Mouse (Mus musculus): ENCODE measurements around the gene Npdc1.

- no peak for TF ChIP-seq CTCF (IDR thresholded peaks at IDR 0.05; ENCODE audit: borderline replicate concordance, control insufficient read depth, extremely low read depth, insufficient read depth, low read length, poor library complexity)
- TF ChIP-seq POLR2A (IDR thresholded peaks at IDR 0.05; ENCODE audit: control insufficient read depth, extremely low read depth, insufficient read depth, low read length, poor library complexity), result no peak
Measured at GRCm38 (mm10) chr2:25369996-25370395, 29.2 kb upstream of the Npdc1 start.

Data from thymus, adult 2 months (tissue).